Comparison of ENCODE assay signal across 13 mouse cellular contexts in the genomic region with DNA sequence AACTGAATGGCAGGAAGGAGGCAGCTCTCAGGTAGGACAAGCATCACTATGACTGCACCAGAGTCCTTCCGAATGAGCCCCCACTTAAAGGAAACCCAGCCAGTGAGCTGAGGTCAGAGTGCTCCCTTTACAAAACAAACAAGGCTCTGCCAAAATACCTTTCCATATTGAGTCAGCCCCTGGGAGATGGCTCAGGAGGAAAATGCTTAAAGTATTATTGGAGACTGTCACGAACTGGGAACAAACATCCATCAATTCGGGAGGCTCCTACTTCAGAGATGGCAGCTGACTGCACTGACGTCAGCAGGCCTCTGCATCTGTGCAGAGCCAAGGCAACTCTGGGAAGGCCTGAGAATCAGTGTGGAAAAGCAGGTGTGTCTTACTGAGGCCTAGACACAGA.
DNase-seq lines count a peak whose midpoint lies in the region; ATAC-seq and TF ChIP-seq lines count a peak whose summit lies in the region.
"Had no signal": no experiment of that assay in that cellular context is flagged by ENCODE, and none has a peak within 500 bp of the region (broad histone marks: within the 10 kb centered on the region; RNA-seq: fewer than 3 reads in every experiment).

No protein-coding gene starts in this region.

- H3K36me3 ChIP-seq in kidney, embryonic 14.5 days (ENCODE audit: control insufficient read depth, insufficient read depth, low read length), result no peaks in the 10 kb centered on the region
- no peaks in the 10 kb centered on the region for H3K36me3 ChIP-seq in embryonic facial prominence, embryonic 14.5 days (ENCODE audit: control insufficient read depth, insufficient read depth, low read length)
- no peaks in the 10 kb centered on the region for H3K36me3 ChIP-seq in stomach, embryonic 16.5 days (ENCODE audit: control insufficient read depth, insufficient read depth, low read length)
- H3K36me3 ChIP-seq: neural tube, embryonic 15.5 days had no signal

- no peaks in the 10 kb centered on the region for H3K9me3 ChIP-seq in kidney, embryonic 14.5 days (ENCODE audit: control insufficient read depth, low read length)
- no peaks in the 10 kb centered on the region for H3K9me3 ChIP-seq in embryonic facial prominence, embryonic 14.5 days (ENCODE audit: control insufficient read depth, low read length)
- H3K9me3 ChIP-seq in stomach, embryonic 16.5 days (replicated peaks; ENCODE audit: control insufficient read depth, low read length), result no peaks in the 10 kb centered on the region
- H3K9me3 ChIP-seq: neural tube, embryonic 15.5 days had no signal

- H3K4me1 ChIP-seq in kidney, embryonic 14.5 days (ENCODE audit: control insufficient read depth, insufficient read depth, low read length), result 0 out of 2 replicates have a peak, but pooled peaks cover 7% of the 10 kb centered on the region
- no peaks in the 10 kb centered on the region for H3K4me1 ChIP-seq in embryonic facial prominence, embryonic 14.5 days (ENCODE audit: control insufficient read depth, insufficient read depth, low read length)
- no peaks in the 10 kb centered on the region for H3K4me1 ChIP-seq in stomach, embryonic 16.5 days (ENCODE audit: control insufficient read depth, insufficient read depth, low read length)

- 0 out of 2 replicates have a peak, but pooled peaks have one; percentile 39 for ATAC-seq in kidney, embryonic 14.5 days (ENCODE audit: low FRiP score, low TSS enrichment)
- no peak for ATAC-seq in embryonic facial prominence, embryonic 14.5 days (ENCODE audit: low read depth)
- ATAC-seq in stomach, embryonic 16.5 days (ENCODE audit: insufficient read depth, low FRiP score), result peak; percentile 45; the same call in 1 of the 2 replicates
- ATAC-seq: intestine, postnatal 0 days had no signal

- no peaks in the 10 kb centered on the region for H3K27me3 ChIP-seq in kidney, embryonic 14.5 days (ENCODE audit: control insufficient read depth, insufficient read depth, low read length)
- no peaks in the 10 kb centered on the region for H3K27me3 ChIP-seq in embryonic facial prominence, embryonic 14.5 days (replicated peaks; ENCODE audit: control insufficient read depth, insufficient read depth, low read length)
- no peaks in the 10 kb centered on the region for H3K27me3 ChIP-seq in stomach, embryonic 16.5 days (ENCODE audit: control insufficient read depth, insufficient read depth, low read length)
- H3K27me3 ChIP-seq: neural tube, embryonic 15.5 days had no signal

- TF ChIP-seq CTCF in gastrocnemius, adult 2 months (IDR thresholded peaks at IDR 0.05), result no peak

- H3K9ac ChIP-seq in kidney, embryonic 14.5 days (ENCODE audit: low read depth, low read length), result no peak overlapping the region
- no peak overlapping the region for H3K9ac ChIP-seq in embryonic facial prominence, embryonic 14.5 days (ENCODE audit: low read depth, low read length)
- H3K9ac ChIP-seq in stomach, embryonic 16.5 days (ENCODE audit: low read length), result no peak overlapping the region
- H3K9ac ChIP-seq: neural tube, embryonic 15.5 days had no signal

- WGBS in kidney, embryonic 14.5 days, result 10% methylated on average over 4 of the region's 4 CpGs
- 31% methylated on average over 4 of the region's 4 CpGs for WGBS in embryonic facial prominence, embryonic 14.5 days
- WGBS in stomach, embryonic 16.5 days, result 23% methylated on average over 4 of the region's 4 CpGs

- H3K4me3 ChIP-seq in gastrocnemius, adult 2 months, result no peak overlapping the region
- no peak overlapping the region for H3K4me3 ChIP-seq in kidney, embryonic 14.5 days (ENCODE audit: low read length)
- H3K4me3 ChIP-seq in embryonic facial prominence, embryonic 14.5 days (ENCODE audit: low read depth, low read length), result no peak overlapping the region
- no peak overlapping the region for H3K4me3 ChIP-seq in stomach, embryonic 16.5 days (replicated peaks; ENCODE audit: low read length)
- H3K4me3 ChIP-seq: neural tube, embryonic 15.5 days had no signal

- H3K27ac ChIP-seq in gastrocnemius, adult 2 months, result peak overlapping the region; percentile 83
- no peak overlapping the region for H3K27ac ChIP-seq in kidney, embryonic 14.5 days (ENCODE audit: low read depth, low read length)
- H3K27ac ChIP-seq in embryonic facial prominence, embryonic 14.5 days (replicated peaks; ENCODE audit: low read depth, low read length), result no peak overlapping the region
- no peak overlapping the region for H3K27ac ChIP-seq in stomach, embryonic 16.5 days (ENCODE audit: low read length)
- H3K27ac ChIP-seq: neural tube, embryonic 15.5 days had no signal

- intact Hi-C loops in gastrocnemius, adult 2 months (cut with DNase I), result loop anchor here (5.0 kb wide), 1 partner anchor 99 kb away; no protein-coding TSS in a partner anchor
- intact Hi-C loops in gastrocnemius, postnatal 14 days (cut with DNase I; ENCODE audit: low total_unique reads), result no loop called here

- DNase-seq in gastrocnemius, adult 2 months, result peak; percentile 56
- DNase-seq in gastrocnemius, postnatal 14 days, result no peak
- DNase-seq in kidney, postnatal 14 days, result no peak
- DNase-seq in embryonic facial prominence, embryonic 14.5 days (ENCODE audit: low spot score), result peak; percentile 51
- no peak for DNase-seq in thymus, postnatal 4 days
- DNase-seq: heart, postnatal 36 days; left cerebral cortex, postnatal 4 days; lung, adult 2 months; right cerebral cortex, adult 18-20 months had no signal

- no peak overlapping the region for H3K4me2 ChIP-seq in kidney, embryonic 14.5 days (replicated peaks; ENCODE audit: low read depth, low read length)
- no peak overlapping the region for H3K4me2 ChIP-seq in embryonic facial prominence, embryonic 14.5 days (ENCODE audit: low read depth, low read length)
- H3K4me2 ChIP-seq in stomach, embryonic 16.5 days (ENCODE audit: low read depth, low read length), result no peak overlapping the region
- H3K4me2 ChIP-seq: neural tube, embryonic 15.5 days had no signal

Comparison
In these comparisons a context has a peak if more than half of its experiments do, and no peak if none do; other contexts are left out.
1. DNase-seq: peak in gastrocnemius, adult 2 months (single experiment) and embryonic facial prominence, embryonic 14.5 days (single experiment); none in gastrocnemius, postnatal 14 days (single experiment), kidney, postnatal 14 days (single experiment) and thymus, postnatal 4 days (single experiment).